Mouse (Mus musculus): ENCODE data around the gene Dnah1. TPM values are rescaled to one million over a fixed set of nuclear protein-coding genes. Genes with fewer than 3 reads are reported as not detected.

Gene Dnah1
- total RNA-seq (2023), result not detected in 2 replicates

GRCm38 (mm10) chr14:31323849-31324792 is at the start of gene Dnah1:
Gene Dnah1, minus strand, starts transcription at chr14:31323896.

GRCm38 (mm10) chr14:31336369-31337155 is 12.9 kb upstream of the Dnah1 start, which contains the start of gene Capn7:
Gene Capn7, plus strand, starts transcription at chr14:31336638.

DNA sequence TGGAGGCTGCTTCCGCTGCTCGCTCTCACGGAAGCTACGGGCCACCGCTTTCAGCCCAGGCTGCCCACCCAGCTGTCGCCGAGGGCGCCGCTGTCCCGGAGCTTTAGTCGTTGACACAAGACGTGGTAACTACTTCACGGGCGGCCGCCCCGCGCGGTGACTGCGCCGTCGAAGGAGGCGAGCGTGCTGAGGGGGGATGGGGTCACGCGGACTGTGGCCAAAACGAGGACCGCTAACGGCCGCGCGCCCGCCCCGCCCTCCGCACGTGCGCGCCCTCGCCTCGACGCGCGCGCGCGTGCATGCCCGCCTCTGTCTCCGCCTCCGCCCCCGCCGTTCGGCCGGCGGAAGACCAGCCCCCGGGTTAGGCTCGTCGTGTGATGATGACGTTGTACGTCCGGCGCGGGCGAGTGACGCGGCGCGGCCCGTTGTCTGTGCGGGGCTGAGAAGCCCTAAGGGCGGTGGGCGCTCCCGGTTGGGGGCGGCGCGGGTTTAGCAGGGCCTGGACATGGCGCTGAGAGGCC is 72.6 kb downstream of the Dnah1 start, which contains the start of the genes Phf7 and Bap1:
Gene Phf7 (minus strand): TSS at position 234 of the 521 bp plus-strand sequence.
Gene Bap1 (plus strand): TSS at position 367 of the 521 bp plus-strand sequence.

GRCm38 (mm10) chr14:31217666-31218065 is 106.0 kb downstream of the Dnah1 start, which contains the start of gene Sema3g:
Gene Sema3g, plus strand, starts transcription at chr14:31217860.

GRCm38 (mm10) chr14:31216846-31217245 is 106.8 kb downstream of the Dnah1 start, which contains the start of gene Nisch:
Gene Nisch, minus strand, starts transcription at chr14:31216946.

Other genes starting within 250 kb of the Dnah1 start
- gene Smim4, start 194.9 kb downstream of the Dnah1 start, total RNA-seq (2023), result 42.6 and 43.8 TPM in 2 replicates
- gene Nt5dc2, start 192.8 kb downstream of the Dnah1 start, total RNA-seq (2023), result 8.7 and 10.4 TPM in 2 replicates
- 5.0 and 10.1 TPM in 2 replicates for gene Stab1, start 155.3 kb downstream of the Dnah1 start, total RNA-seq (2023)
- 1.4 and 1.9 TPM in 2 replicates for gene Tnnc1, start 115.6 kb downstream of the Dnah1 start, total RNA-seq (2023)
- gene Nisch, start 107.0 kb downstream of the Dnah1 start, total RNA-seq (2023), result 266 and 358 TPM in 2 replicates
- 0.39 and 0.69 TPM in 2 replicates for gene Sema3g, start 106.0 kb downstream of the Dnah1 start, total RNA-seq (2023)
- gene Phf7, start 72.6 kb downstream of the Dnah1 start, total RNA-seq (2023), result 4.2 and 5.3 TPM in 2 replicates
- 80.9 and 101 TPM in 2 replicates for gene Bap1, start 72.4 kb downstream of the Dnah1 start, total RNA-seq (2023)
- gene Capn7, start 12.7 kb upstream of the Dnah1 start, total RNA-seq (2023), result 23.6 and 31.5 TPM in 2 replicates
- 116 and 118 TPM in 2 replicates for gene Sh3bp5, start 112.2 kb upstream of the Dnah1 start, total RNA-seq (2023)
- gene Eaf1, start 170.5 kb upstream of the Dnah1 start, total RNA-seq (2023), result 50.2 and 62.8 TPM in 2 replicates
- 67.6 and 85.9 TPM in 2 replicates for gene Mettl6, start 171.1 kb upstream of the Dnah1 start, total RNA-seq (2023)